Mouse (Mus musculus): ENCODE data around the gene Siglec1. TPM values are rescaled to one million over a fixed set of nuclear protein-coding genes. Genes with fewer than 3 reads are reported as not detected.

The Siglec1 gene
- total and polyA plus RNA-seq, 2 experiments from 2014 or later = 0.27 to 1.4 TPM

GRCm38 (mm10) chr2:131132111-131132888, 45.7 kb upstream of the Siglec1 start:
- Histone ChIP-seq H3K27ac (ENCODE audit: low read depth, low read length) (no peak overlapping the region), H3K9ac (replicated peaks; ENCODE audit: low read length, poor library complexity, severe bottlenecking) (no peak overlapping the region), H3K4me2 (ENCODE audit: low read depth, low read length, poor library complexity, severe bottlenecking) (no peak overlapping the region), H3K27me3 (ENCODE audit: insufficient read depth, low read length) (no peaks in the 10 kb centered on the region), H3K4me3 (ENCODE audit: low read depth, low read length) (no peak overlapping the region), H3K4me1 (ENCODE audit: insufficient read depth, low read length) (0 out of 2 replicates have a peak, but pooled peaks cover 4% of the 10 kb centered on the region), H3K9me3 (ENCODE audit: low read length) (no peaks in the 10 kb centered on the region), H3K36me3 (ENCODE audit: insufficient read depth, low read length) (no peaks in the 10 kb centered on the region)
- no peak for TF ChIP-seq CTCF (IDR thresholded peaks at IDR 0.05)
- WGBS = 86% methylated on average over 10 of the region's 10 CpGs
- DNase-seq (ENCODE audit: low spot score) = no peak
- ATAC-seq (ENCODE audit: low FRiP score) = no peak

DNA sequence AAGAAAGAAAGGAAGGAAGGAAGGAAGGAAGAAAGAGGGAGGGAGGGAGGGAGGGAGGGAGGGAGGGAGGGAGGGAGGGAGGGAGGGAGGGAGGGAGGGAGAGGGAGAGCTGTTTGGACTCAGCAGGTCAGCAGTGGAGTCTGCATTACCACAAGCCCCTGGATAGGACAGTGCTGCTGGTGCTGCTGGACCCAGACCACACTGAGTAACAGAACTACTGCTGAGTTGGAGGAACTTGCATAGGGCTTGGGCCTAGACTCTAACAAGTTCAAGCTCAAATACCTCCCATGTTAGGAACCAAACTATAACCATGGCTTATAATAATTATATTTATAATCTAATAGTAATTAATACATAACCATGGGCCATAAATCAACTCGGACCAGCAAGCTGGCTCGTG, 44.3 kb upstream of the Siglec1 start:
- ATAC-seq (ENCODE audit: low FRiP score) (no peak), DNase-seq (ENCODE audit: low spot score) (no peak)
- Histone ChIP-seq H3K9ac (replicated peaks; ENCODE audit: low read length, poor library complexity, severe bottlenecking) (no peak overlapping the region), H3K4me3 (ENCODE audit: low read depth, low read length) (no peak overlapping the region), H3K27ac (ENCODE audit: low read depth, low read length) (no peak overlapping the region), H3K9me3 (ENCODE audit: low read length) (no peaks in the 10 kb centered on the region), H3K4me2 (ENCODE audit: low read depth, low read length, poor library complexity, severe bottlenecking) (no peak overlapping the region), H3K4me1 (ENCODE audit: insufficient read depth, low read length) (0 out of 2 replicates have a peak, but pooled peaks cover 8% of the 10 kb centered on the region), H3K27me3 (ENCODE audit: insufficient read depth, low read length) (no peaks in the 10 kb centered on the region), H3K36me3 (ENCODE audit: insufficient read depth, low read length) (no peaks in the 10 kb centered on the region)
- no peak for TF ChIP-seq CTCF (IDR thresholded peaks at IDR 0.05)
- WGBS = 90% methylated on average over 2 of the region's 2 CpGs

- Histone ChIP-seq H3K9ac (replicated peaks; ENCODE audit: low read length, poor library complexity, severe bottlenecking) (no peak overlapping the region), H3K27ac (ENCODE audit: low read depth, low read length) (no peak overlapping the region), H3K36me3 (ENCODE audit: insufficient read depth, low read length) (no peaks in the 10 kb centered on the region), H3K4me1 (ENCODE audit: insufficient read depth, low read length) (0 out of 2 replicates have a peak, but pooled peaks cover 8% of the 10 kb centered on the region), H3K9me3 (ENCODE audit: low read length) (no peaks in the 10 kb centered on the region), H3K4me3 (ENCODE audit: low read depth, low read length) (no peak overlapping the region), H3K4me2 (ENCODE audit: low read depth, low read length, poor library complexity, severe bottlenecking) (no peak overlapping the region), H3K27me3 (ENCODE audit: insufficient read depth, low read length) (no peaks in the 10 kb centered on the region)
- no peak for TF ChIP-seq CTCF (IDR thresholded peaks at IDR 0.05)
- DNase-seq (ENCODE audit: low spot score) (no peak), ATAC-seq (ENCODE audit: low FRiP score) (no peak)
- 86% methylated on average over 5 of the region's 5 CpGs for WGBS
Observed at GRCm38 (mm10) chr2:131129836-131130235, 43.3 kb upstream of the Siglec1 start.

GRCm38 (mm10) chr2:131128636-131129157, 42.1 kb upstream of the Siglec1 start:
- H3K36me3 ChIP-seq (ENCODE audit: insufficient read depth, low read length) = no peaks in the 10 kb centered on the region
- DNase-seq (ENCODE audit: low spot score) (no peak), ATAC-seq (ENCODE audit: low FRiP score) (no peak)
- no peak overlapping the region for H3K27ac ChIP-seq (ENCODE audit: low read depth, low read length)
- H3K4me3 ChIP-seq (ENCODE audit: low read depth, low read length) = no peak overlapping the region
- no peak overlapping the region for H3K9ac ChIP-seq (replicated peaks; ENCODE audit: low read length, poor library complexity, severe bottlenecking)
- H3K27me3 ChIP-seq (ENCODE audit: insufficient read depth, low read length) = no peaks in the 10 kb centered on the region
- H3K4me2 ChIP-seq (ENCODE audit: low read depth, low read length, poor library complexity, severe bottlenecking) = 0 out of 2 replicates have a peak overlapping the region, but pooled peaks have one; percentile 78
- TF ChIP-seq CTCF (IDR thresholded peaks at IDR 0.05) = no peak
- H3K4me1 ChIP-seq (ENCODE audit: insufficient read depth, low read length) = 0 out of 2 replicates have a peak, but pooled peaks cover 8% of the 10 kb centered on the region
- H3K9me3 ChIP-seq (ENCODE audit: low read length) = no peaks in the 10 kb centered on the region
- WGBS = 73% methylated on average over 3 of the region's 3 CpGs

- Histone ChIP-seq H3K36me3 (ENCODE audit: insufficient read depth, low read length) (no peaks in the 10 kb centered on the region), H3K27me3 (ENCODE audit: insufficient read depth, low read length) (no peaks in the 10 kb centered on the region), H3K4me1 (ENCODE audit: insufficient read depth, low read length) (0 out of 2 replicates have a peak, but pooled peaks cover 8% of the 10 kb centered on the region), H3K4me2 (ENCODE audit: low read depth, low read length, poor library complexity, severe bottlenecking) (peak overlapping the region; percentile 78; the same call in 1 of the 2 replicates), H3K9ac (replicated peaks; ENCODE audit: low read length, poor library complexity, severe bottlenecking) (no peak overlapping the region), H3K4me3 (ENCODE audit: low read depth, low read length) (no peak overlapping the region), H3K27ac (ENCODE audit: low read depth, low read length) (no peak overlapping the region), H3K9me3 (ENCODE audit: low read length) (no peaks in the 10 kb centered on the region)
- DNase-seq (ENCODE audit: low spot score) = no peak
- ATAC-seq (ENCODE audit: low FRiP score) = no peak
- 82% methylated on average over 5 of the region's 5 CpGs for WGBS
- TF ChIP-seq CTCF (IDR thresholded peaks at IDR 0.05) = no peak
Observed at GRCm38 (mm10) chr2:131128211-131128610, 41.6 kb upstream of the Siglec1 start.

DNA sequence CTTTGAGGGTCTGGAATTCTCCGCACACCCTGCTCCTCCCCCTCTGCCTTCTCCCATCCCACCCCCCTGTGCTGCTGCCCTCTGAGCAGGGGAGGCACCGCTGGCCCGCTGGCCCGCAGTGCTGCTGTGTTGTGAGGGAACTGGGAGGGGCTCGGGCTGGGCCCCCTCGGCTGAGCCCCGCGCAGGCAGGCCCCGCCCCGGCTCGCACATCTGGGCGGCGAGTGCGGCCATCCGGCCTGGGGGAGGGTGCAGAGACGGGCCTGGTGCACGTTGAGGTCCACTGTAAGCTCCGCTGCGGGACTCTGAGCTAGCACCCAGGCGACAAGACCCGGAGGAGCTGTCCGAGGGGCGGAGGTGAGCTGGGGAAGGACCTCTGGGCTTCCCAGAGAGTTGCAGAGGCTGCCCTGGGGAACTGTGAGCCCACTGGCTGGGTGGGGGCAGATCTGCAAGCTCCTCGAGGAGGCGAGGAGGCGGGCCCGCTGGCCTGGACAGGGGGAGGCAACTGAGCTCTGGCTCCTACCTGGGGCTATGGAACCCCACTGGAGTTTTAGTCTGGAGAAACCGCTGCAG, 40.7 kb upstream of the Siglec1 start, which contains the start of gene Hspa12b:
Gene Hspa12b (plus strand): TSS at position 120 of the 570 bp plus-strand sequence.
- peak; percentile 73 for ATAC-seq (ENCODE audit: low FRiP score)
- 0 out of 2 replicates have a peak within 1 kb of the TSS, but pooled peaks have one; percentile 18 for H3K27ac ChIP-seq (ENCODE audit: low read depth, low read length)
- H3K27me3 ChIP-seq (ENCODE audit: insufficient read depth, low read length) = no peaks in the 10 kb centered on the region
- H3K9me3 ChIP-seq (ENCODE audit: low read length) = no peaks in the 10 kb centered on the region
- peak within 1 kb of the TSS; percentile 78 for H3K4me2 ChIP-seq (ENCODE audit: low read depth, low read length, poor library complexity, severe bottlenecking)
- H3K4me1 ChIP-seq (ENCODE audit: insufficient read depth, low read length) = 0 out of 2 replicates have a peak, but pooled peaks cover 8% of the 10 kb centered on the region
- no peak for DNase-seq (ENCODE audit: low spot score)
- no peak for TF ChIP-seq CTCF (IDR thresholded peaks at IDR 0.05)
- peak within 1 kb of the TSS; percentile 38 for H3K4me3 ChIP-seq (ENCODE audit: low read depth, low read length)
- no peaks in the 10 kb centered on the region for H3K36me3 ChIP-seq (ENCODE audit: insufficient read depth, low read length)
- peak within 1 kb of the TSS; percentile 64 for H3K9ac ChIP-seq (replicated peaks; ENCODE audit: low read length, poor library complexity, severe bottlenecking)
- 3% methylated on average over 28 of the region's 28 CpGs for WGBS

All from midbrain, postnatal 0 days (tissue).